Mouse (Mus musculus) embryo, embryonic 11 days (tissue): Measurements from ENCODE around the gene Angptl6.
"Not testable (repeated sequence)": the region's sequence is repeated elsewhere in the genome, so short reads cannot be mapped to it uniquely, and the experiment has no call there.

Experiments used
- DNase-seq: peaks from one replicate; pipeline ENCODE4 v3.0.0-alpha.2; 2015

The Angptl6 gene

DNA sequence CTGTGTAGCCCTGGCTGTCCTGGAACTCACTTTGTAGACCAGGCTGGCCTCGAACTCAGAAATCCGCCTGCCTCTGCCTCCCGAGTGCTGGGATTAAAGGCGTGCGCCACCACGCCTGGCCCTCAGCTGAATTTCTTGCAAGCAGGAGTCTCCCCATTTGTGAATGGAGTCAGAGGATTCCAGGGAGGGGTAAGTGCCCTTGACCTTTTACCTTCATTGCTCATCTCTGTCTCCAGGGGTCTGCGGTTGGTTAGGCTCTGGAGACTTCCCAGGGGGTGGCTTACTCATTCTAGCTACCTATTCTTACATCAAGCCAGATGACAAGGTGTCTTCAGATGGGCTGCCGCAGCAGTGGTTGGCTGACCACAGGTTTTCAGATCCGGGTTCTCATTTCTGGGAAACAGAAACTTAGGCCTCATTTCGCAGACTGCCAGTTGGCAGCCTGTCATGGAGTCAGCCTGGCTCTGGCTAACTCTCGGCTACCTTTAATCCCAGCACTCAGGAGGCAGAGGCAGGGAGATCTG lies 44.0 kb downstream of the Angptl6 start:
- not testable (repeated sequence) for DNase-seq

DNA sequence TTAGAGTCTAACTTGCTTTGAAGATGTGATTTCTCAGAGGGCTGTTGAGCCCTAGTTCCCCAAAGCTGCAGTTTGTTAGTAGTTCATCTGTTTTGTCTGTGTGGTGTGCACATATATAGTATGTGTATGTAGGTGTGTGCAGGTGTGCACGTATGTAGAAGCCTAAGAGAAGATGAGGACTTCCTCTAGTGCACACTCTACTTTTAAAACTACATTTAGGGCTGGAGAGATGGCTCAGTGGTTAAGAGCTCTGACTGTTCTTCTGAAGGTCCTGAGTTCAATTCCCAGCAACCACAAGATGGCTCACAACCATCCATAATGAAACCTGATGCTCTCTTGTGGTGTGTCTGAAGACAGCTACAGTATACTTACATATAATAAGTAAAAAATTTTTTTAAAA lies 44.6 kb downstream of the Angptl6 start:
- DNase-seq, result no peak

DNA sequence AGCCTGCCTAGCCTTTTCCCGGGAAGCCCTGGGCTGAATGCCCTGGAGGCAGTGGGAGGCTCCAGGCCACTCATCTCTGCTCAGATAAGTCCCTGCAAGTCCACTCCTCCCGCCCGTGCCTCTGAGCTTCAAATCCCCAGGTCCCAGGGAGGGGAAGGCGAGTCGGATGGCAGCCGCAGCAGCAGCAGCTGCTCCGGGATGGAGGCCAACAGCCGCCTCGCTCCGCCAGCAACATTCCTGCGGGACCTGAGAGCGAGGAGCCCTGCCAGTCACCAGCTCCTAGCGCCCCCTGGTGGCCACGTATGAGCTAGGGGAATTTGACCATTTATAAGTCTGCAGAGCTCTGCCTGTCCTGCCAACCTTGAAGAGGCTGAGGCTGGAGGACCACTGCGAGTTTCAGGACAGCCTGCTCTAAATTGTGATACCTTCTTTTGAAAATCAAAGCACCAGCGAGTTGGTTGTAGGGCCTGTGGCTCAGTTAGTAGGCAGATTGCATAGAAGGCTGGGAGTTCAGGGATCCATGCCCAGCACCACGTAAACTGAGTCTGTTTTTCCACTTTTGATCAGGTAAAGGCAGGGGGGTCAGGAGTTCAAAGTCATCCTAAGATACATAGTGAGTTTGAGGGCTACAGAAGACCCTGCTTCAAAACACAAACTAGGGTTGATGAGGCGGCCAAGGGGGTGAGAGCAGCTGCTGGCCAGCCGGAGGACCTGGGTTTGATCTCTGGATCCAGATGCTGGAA lies 48.5 kb downstream of the Angptl6 start:
- DNase-seq, result peak; percentile 93

DNA sequence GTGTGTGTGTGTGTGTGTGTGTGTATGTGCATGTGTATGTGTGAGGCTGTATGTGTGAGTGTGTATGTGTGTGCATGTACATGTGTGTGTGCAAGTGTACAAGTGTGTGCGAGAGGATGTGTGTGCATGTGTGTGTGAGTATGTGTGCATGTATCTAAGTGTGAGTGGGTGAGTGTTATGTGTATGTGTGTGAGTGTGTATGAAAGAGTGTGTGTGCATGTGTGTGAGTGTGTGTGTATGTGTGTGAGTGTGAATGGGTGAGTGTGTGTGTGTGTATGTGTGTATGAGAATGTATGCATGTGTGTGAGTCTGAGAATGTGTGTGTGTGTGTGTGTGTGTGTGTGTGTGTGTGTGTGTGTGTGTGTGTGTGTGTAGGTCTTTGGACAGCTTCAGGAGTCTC lies 51.4 kb downstream of the Angptl6 start:
- no peak for DNase-seq

DNA sequence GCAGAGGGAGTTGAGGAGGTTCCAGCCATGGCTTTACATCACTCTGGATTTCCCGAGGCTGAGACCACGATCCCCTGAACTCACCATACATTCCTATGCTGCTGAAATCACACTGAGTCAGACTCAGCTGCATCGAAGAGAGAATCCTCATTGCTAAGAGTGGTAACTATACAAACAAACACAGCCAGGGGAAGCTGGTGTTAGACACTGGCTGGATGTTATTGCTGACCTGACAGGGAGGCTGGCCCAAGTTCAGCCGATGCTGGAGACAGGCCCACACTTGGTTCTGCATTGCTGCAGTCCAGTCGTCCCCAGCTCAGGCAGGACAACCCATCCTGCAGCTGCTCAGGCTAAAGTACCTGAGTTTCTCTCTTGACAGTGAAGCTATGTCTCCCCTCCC lies 53.7 kb downstream of the Angptl6 start:
- DNase-seq, result no peak
